Mouse (Mus musculus) heart, embryonic 14.5 days (tissue): ENCODE measurements around the gene Nhej1. TPM values are rescaled to one million over a fixed set of nuclear protein-coding genes. Genes with fewer than 3 reads are reported as not detected.

ENCODE experiments used
- ATAC-seq: fragments of 200-750 bp; cut with Nextera tagmentation; 2 replicates; pipeline ENCODE4 v1.8.0; 2017; ENCODE audit warnings: low read depth, moderate TSS enrichment; ENCODE audit not compliant: insufficient number of reproducible peaks, insufficient read depth, low FRiP score
- H3K27ac ChIP-seq, 2 experiments: fragments of 200-500 bp in 1 of 2; fragments of 300-500 bp in 1 of 2; sonication (generic) in 1 of 2; replicated peaks in 1 of 2; 2 replicates each; pipeline ENCODE4 v1.5.1; 2012 to 2014; ENCODE audit warnings: low read depth in 2 of 2, low read length in 2 of 2, control low read depth in 1 of 2, mild to moderate bottlenecking in 1 of 2, mixed read lengths in 1 of 2; ENCODE audit not compliant: control insufficient read depth in 1 of 2, insufficient read depth in 1 of 2
- H3K27me3 ChIP-seq: fragments of 300-500 bp; sonication (generic); 2 replicates; pipeline ENCODE4 v1.6.1; 2014; ENCODE audit warnings: mild to moderate bottlenecking, low read length, control low read depth; ENCODE audit not compliant: control insufficient read depth, insufficient read depth
- H3K36me3 ChIP-seq: fragments of 300-500 bp; sonication (generic); 2 replicates; pipeline ENCODE4 v1.6.1; 2014; ENCODE audit warnings: mild to moderate bottlenecking, control low read depth, low read length, mixed read lengths; ENCODE audit not compliant: control insufficient read depth, insufficient read depth
- H3K4me1 ChIP-seq, 2 experiments: fragments of 200-500 bp in 1 of 2; fragments of 300-500 bp in 1 of 2; sonication (generic) in 1 of 2; 2 replicates each; pipeline ENCODE4 v1.6.1; 2012 to 2014; ENCODE audit warnings: low read length in 2 of 2, control low read depth in 1 of 2, mixed read lengths in 1 of 2; ENCODE audit not compliant: control insufficient read depth in 2 of 2, insufficient read depth in 2 of 2
- H3K4me2 ChIP-seq: fragments of 300-500 bp; sonication (generic); 2 replicates; pipeline ENCODE4 v1.6.1; 2014; ENCODE audit warnings: mild to moderate bottlenecking, low read length
- H3K4me3 ChIP-seq, 2 experiments: fragments of 200-500 bp in 1 of 2; fragments of 300-500 bp in 1 of 2; sonication (generic) in 1 of 2; 2 replicates each; pipeline ENCODE4 v1.5.1; 2012 to 2014; ENCODE audit warnings: low read length in 2 of 2, mild to moderate bottlenecking in 2 of 2, control low read depth in 1 of 2, low read depth in 1 of 2, moderate library complexity in 1 of 2; ENCODE audit not compliant: control insufficient read depth in 1 of 2, insufficient read depth in 1 of 2
- H3K9ac ChIP-seq: fragments of 300-500 bp; sonication (generic); 2 replicates; pipeline ENCODE4 v1.6.1; 2014; ENCODE audit warnings: mild to moderate bottlenecking, low read length
- H3K9me3 ChIP-seq: fragments of 300-500 bp; sonication (generic); 2 replicates; pipeline ENCODE4 v1.6.1; 2016; ENCODE audit warnings: low read length, control low read depth; ENCODE audit not compliant: control insufficient read depth
- WGBS: fragments of 180-500 bp; shearing (Covaris S2); extraction: QIAGEN DNeasy Blood & Tissue Kit; methylation state at CpG from one replicate; pipeline ENCODE4 v1.1.7; 2014; 5-methylcytosine and 5-hydroxymethylcytosine counted together
- polyA plus RNA-seq: library from polyadenylated mRNA; unstranded; fragments of >200 nt; fragmentation: Nextera tagmentation; extraction: Ambion mirVana; gene quantifications from 2 replicates; pipeline ENCODE4 v1.2.1, GENCODE M21; 2014

The Nhej1 gene
- polyA plus RNA-seq, 1 experiment from 2014 or later: 7.6 TPM

GRCm38 (mm10) chr1:75148727-75149126 lies 23.7 kb upstream of the Nhej1 start:
- H3K4me1 ChIP-seq: peaks cover 0 to 3% of the 10 kb centered on the region in 2 experiments; a peak in 2 of 4 replicates
- no peak for ATAC-seq
- no peaks in the 10 kb centered on the region for H3K9me3 ChIP-seq
- H3K4me2 ChIP-seq: no peak overlapping the region
- 87% methylated on average over 4 of the region's 4 CpGs for WGBS
- H3K27ac ChIP-seq: no peak overlapping the region
- no peak overlapping the region for H3K4me3 ChIP-seq
- peaks cover 56% of the 10 kb centered on the region for H3K36me3 ChIP-seq
- H3K27me3 ChIP-seq: no peaks in the 10 kb centered on the region
- no peak overlapping the region for H3K9ac ChIP-seq

GRCm38 (mm10) chr1:75147411-75148135 lies 22.6 kb upstream of the Nhej1 start:
- 63% methylated on average over 7 of the region's 7 CpGs for WGBS

DNA sequence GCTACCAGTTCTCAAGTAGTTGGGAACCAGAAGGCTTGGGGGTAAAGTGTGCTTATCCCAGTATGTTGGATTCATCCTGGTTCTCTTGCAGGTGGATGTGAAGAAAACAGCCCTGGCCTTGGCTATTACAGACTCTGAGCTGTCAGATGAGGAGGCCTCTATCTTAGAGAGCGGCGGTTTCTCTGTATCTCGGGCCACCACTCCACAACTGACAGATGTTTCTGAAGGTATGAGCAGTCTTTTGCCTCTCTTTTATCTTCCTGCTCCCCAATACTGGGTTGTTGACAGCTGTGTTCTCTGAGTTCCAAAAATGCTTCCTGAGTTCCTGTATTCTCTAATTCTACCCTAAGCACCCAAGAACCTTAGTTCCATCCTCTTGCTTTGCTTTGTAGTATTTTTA lies 20.6 kb upstream of the Nhej1 start:
- no peak overlapping the region for H3K27ac ChIP-seq
- WGBS: 89% methylated on average over 3 of the region's 3 CpGs
- ATAC-seq: no peak
- no peaks in the 10 kb centered on the region for H3K27me3 ChIP-seq
- peaks cover 5 to 18% of the 10 kb centered on the region in 2 experiments for H3K4me1 ChIP-seq
- H3K9ac ChIP-seq: no peak overlapping the region
- H3K4me2 ChIP-seq: no peak overlapping the region
- peaks cover 56% of the 10 kb centered on the region for H3K36me3 ChIP-seq
- no peak overlapping the region for H3K4me3 ChIP-seq
- no peaks in the 10 kb centered on the region for H3K9me3 ChIP-seq

More at GRCm38 (mm10) chr1:75147411-75148135, 22.6 kb upstream of the Nhej1 start:
- no peak overlapping the region for H3K4me2 ChIP-seq
- peaks cover 0 to 9% of the 10 kb centered on the region in 2 experiments; a peak in 2 of 4 replicates for H3K4me1 ChIP-seq
- no peaks in the 10 kb centered on the region for H3K9me3 ChIP-seq
- no peak for ATAC-seq
- no peak overlapping the region for H3K9ac ChIP-seq
- no peaks in the 10 kb centered on the region for H3K27me3 ChIP-seq
- peaks cover 56% of the 10 kb centered on the region for H3K36me3 ChIP-seq
- no peak overlapping the region for H3K27ac ChIP-seq
- H3K4me3 ChIP-seq: no peak overlapping the region

- Histone ChIP-seq H3K4me2 (peak within 1 kb of the TSS; percentile 87), H3K27ac (peak within 1 kb of the TSS; percentile 93 to 94), H3K27me3 (no peaks in the 10 kb centered on the region), H3K4me3 (peak within 1 kb of the TSS; percentile 84 to 90), H3K9ac (peak within 1 kb of the TSS; percentile 95), H3K36me3 (peaks cover 62% of the 10 kb centered on the region), H3K4me1 (peaks cover 5 to 22% of the 10 kb centered on the region in 2 experiments), H3K9me3 (no peaks in the 10 kb centered on the region)
- ATAC-seq: peak; percentile 85
- WGBS: under 1% methylated on average over 83 of the region's 91 CpGs
These were observed 17.6 kb upstream of the Nhej1 start, which contains the start of the genes Cnppd1 and Retreg2 for GRCm38 (mm10) chr1:75142301-75143261. TSS of gene Cnppd1 (minus strand) at chr1:75142711. TSS of gene Retreg2 (plus strand) at chr1:75142778.

DNA sequence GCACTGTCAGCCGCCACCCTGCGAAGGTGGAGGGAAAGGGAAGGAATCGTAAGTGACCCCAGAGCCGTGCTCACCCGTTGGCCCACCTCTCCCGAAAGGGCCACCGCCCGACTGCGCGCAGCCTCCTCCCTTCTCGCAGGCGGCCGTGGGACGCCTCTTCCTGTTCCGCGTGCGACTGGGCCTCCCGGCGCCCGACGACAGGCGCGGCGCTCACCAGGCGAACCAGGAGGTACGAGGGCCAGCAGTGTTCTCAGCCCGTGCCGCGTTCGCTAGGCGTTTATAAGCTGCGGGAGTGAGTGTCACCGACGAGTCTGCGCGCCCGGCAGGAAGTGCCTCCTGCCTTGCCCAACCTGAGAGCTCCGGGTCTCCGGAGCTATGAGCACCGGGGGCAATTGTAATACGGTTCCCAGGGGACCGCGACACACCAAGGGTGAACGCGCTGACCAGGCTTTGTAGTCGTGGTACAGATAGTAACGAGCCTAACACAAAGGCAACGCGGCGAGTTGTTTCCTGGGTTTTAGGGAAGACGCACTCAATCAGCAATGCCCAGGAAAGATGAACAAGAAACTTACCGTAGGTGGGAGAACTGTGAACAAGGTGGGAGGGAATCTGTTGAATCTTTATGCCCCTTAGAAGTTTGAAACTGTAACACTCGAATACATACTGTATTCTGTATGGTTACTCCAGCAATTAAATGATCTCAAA lies 16.6 kb upstream of the Nhej1 start:
- H3K4me1 ChIP-seq: peaks cover 5 to 22% of the 10 kb centered on the region in 2 experiments
- under 1% methylated on average over 51 of the region's 53 CpGs for WGBS
- peaks cover 62% of the 10 kb centered on the region for H3K36me3 ChIP-seq
- peak overlapping the region; percentile 87 for H3K4me2 ChIP-seq
- no peaks in the 10 kb centered on the region for H3K27me3 ChIP-seq
- peak overlapping the region; percentile 84 to 90 for H3K4me3 ChIP-seq
- peak; percentile 14; the same call in 1 of the 2 replicates for ATAC-seq
- H3K9me3 ChIP-seq: no peaks in the 10 kb centered on the region
- peak overlapping the region; percentile 78 to 94 for H3K27ac ChIP-seq
- peak overlapping the region; percentile 95 for H3K9ac ChIP-seq

- peak overlapping the region; percentile 78 to 94; a peak in 3 of 4 replicates for H3K27ac ChIP-seq
- peak overlapping the region; percentile 87 for H3K4me2 ChIP-seq
- no peaks in the 10 kb centered on the region for H3K9me3 ChIP-seq
- H3K36me3 ChIP-seq: peaks cover 62% of the 10 kb centered on the region
- no peak for ATAC-seq
- H3K4me1 ChIP-seq: peaks cover 5 to 22% of the 10 kb centered on the region in 2 experiments
- H3K27me3 ChIP-seq: no peaks in the 10 kb centered on the region
- peak overlapping the region; percentile 95 for H3K9ac ChIP-seq
- H3K4me3 ChIP-seq: peak overlapping the region; percentile 84 to 90
- WGBS: 71% methylated on average over 4 of the region's 4 CpGs
These were observed 15.7 kb upstream of the Nhej1 start for GRCm38 (mm10) chr1:75140601-75141190.
